Mouse (Mus musculus) E14TG2a.4 (cell line): ENCODE data around the gene Atp2b2.

Experiments
- H3K27me3 ChIP-seq: 2 replicates; pipeline ENCODE4 v1.6.1; 2014; ENCODE audit warnings: low read length, control low read depth; ENCODE audit not compliant: insufficient read depth
- H3K36me3 ChIP-seq: 2 replicates; pipeline ENCODE4 v1.6.1; 2014; ENCODE audit warnings: low read length, control low read depth; ENCODE audit not compliant: insufficient read depth
- H3K4me1 ChIP-seq: replicated peaks from 2 replicates; pipeline ENCODE4 v1.6.1; 2014; ENCODE audit warnings: low read depth, low read length, control low read depth
- H3K4me3 ChIP-seq: replicated peaks from 2 replicates; pipeline ENCODE4 v1.5.1; 2014; ENCODE audit warnings: mild to moderate bottlenecking, low read length
- H3K9me3 ChIP-seq: 2 replicates; pipeline ENCODE4 v1.6.1; 2014; ENCODE audit warnings: low read length, control low read depth
- CTCF ChIP-seq: conservative IDR thresholded peaks from 2 replicates; pipeline ENCODE4 v1.5.1; 2014; ENCODE audit warnings: low read length
- NANOG ChIP-seq: IDR thresholded peaks from 2 replicates; pipeline ENCODE4 v1.6.1; 2014; ENCODE audit warnings: borderline replicate concordance, low read length, mixed read lengths
- POU5F1 ChIP-seq: IDR thresholded peaks from 2 replicates; pipeline ENCODE4 v1.6.1; 2014; ENCODE audit warnings: low read length, borderline replicate concordance

Gene Atp2b2

GRCm38 (mm10) chr6:113787459-113787968 is 254.9 kb downstream of the Atp2b2 start:
- no peak overlapping the region for H3K4me3 ChIP-seq
- no peak for TF ChIP-seq POU5F1
- TF ChIP-seq NANOG, result no peak
- no peak for TF ChIP-seq CTCF
- H3K36me3 ChIP-seq, result no peaks in the 10 kb centered on the region
- H3K4me1 ChIP-seq, result no peaks in the 10 kb centered on the region; the same call in 1 of the 2 replicates
- H3K27me3 ChIP-seq, result no peaks in the 10 kb centered on the region
- H3K9me3 ChIP-seq, result 0 out of 2 replicates have a peak, but pooled peaks cover 5% of the 10 kb centered on the region

DNA sequence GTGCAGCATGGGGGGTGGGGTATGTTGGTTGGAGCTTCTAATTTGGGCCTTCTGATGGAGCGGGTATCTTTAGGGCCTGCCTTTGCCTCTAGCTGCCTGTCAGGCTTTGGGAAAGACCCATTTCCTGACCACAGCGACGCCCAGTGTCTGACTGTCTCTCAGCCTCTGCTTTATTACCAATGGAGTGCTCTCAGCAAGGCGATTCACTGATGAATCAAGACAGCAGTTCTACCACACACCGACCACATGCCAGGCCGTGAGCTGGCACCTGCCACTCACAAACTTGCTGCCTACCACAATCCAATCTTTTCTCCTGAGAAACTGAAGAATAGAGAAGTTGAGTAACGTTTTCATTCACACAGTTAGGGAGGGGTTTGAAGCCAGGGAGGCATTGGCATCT is 256.8 kb downstream of the Atp2b2 start:
- TF ChIP-seq CTCF, result no peak
- TF ChIP-seq NANOG, result no peak
- TF ChIP-seq POU5F1, result no peak
- no peaks in the 10 kb centered on the region for H3K27me3 ChIP-seq
- H3K4me3 ChIP-seq, result no peak overlapping the region
- no peaks in the 10 kb centered on the region for H3K36me3 ChIP-seq
- 0 out of 2 replicates have a peak, but pooled peaks cover 5% of the 10 kb centered on the region for H3K9me3 ChIP-seq
- no peaks in the 10 kb centered on the region; the same call in 1 of the 2 replicates for H3K4me1 ChIP-seq

DNA sequence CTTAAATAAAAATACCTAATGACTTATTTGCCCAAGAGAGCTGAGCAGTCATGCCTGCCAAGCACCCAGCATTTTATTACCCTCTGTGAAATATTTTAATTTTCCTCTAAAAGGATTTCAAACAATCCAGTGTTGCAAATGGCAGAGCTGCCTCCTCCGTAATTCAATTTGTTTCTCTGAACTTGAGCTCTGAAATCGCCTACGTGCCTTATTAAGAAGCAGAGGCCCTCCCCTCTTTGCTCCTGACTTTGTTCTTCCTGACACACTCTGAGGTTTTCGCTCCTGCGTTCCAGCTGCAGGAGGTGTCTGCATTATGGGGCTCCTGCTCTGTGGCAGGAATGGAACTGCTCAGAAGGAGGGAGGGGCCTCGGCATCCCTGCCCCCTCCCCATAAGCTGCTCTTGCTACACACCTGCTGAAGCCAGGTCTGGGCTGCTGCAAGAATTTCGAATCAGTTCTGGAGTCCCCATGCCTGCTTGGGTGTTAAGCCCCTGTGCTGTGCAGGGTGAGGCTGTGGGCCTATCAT is 264.1 kb downstream of the Atp2b2 start:
- H3K27me3 ChIP-seq, result no peaks in the 10 kb centered on the region
- TF ChIP-seq CTCF, result no peak
- no peak for TF ChIP-seq NANOG
- TF ChIP-seq POU5F1, result no peak
- H3K4me1 ChIP-seq, result no peaks in the 10 kb centered on the region
- 0 out of 2 replicates have a peak, but pooled peaks cover 4% of the 10 kb centered on the region for H3K9me3 ChIP-seq
- H3K4me3 ChIP-seq, result no peak overlapping the region
- no peaks in the 10 kb centered on the region for H3K36me3 ChIP-seq

- TF ChIP-seq POU5F1 (no peak), CTCF (no peak), NANOG (no peak)
- Histone ChIP-seq H3K4me3 (no peak overlapping the region), H3K9me3 (0 out of 2 replicates have a peak, but pooled peaks cover 4% of the 10 kb centered on the region), H3K27me3 (no peaks in the 10 kb centered on the region), H3K4me1 (no peaks in the 10 kb centered on the region), H3K36me3 (no peaks in the 10 kb centered on the region)
Measured at GRCm38 (mm10) chr6:113768804-113769203, 273.6 kb downstream of the Atp2b2 start.

- Histone ChIP-seq H3K4me3 (no peak overlapping the region), H3K4me1 (peaks cover 10% of the 10 kb centered on the region), H3K36me3 (no peaks in the 10 kb centered on the region), H3K27me3 (peaks cover 3% of the 10 kb centered on the region; the same call in 1 of the 2 replicates), H3K9me3 (peaks cover 3% of the 10 kb centered on the region; the same call in 1 of the 2 replicates)
- no peak for TF ChIP-seq POU5F1
- peak; percentile 60 for TF ChIP-seq CTCF
Measured at GRCm38 (mm10) chr6:113761644-113762043, 280.8 kb downstream of the Atp2b2 start.

DNA sequence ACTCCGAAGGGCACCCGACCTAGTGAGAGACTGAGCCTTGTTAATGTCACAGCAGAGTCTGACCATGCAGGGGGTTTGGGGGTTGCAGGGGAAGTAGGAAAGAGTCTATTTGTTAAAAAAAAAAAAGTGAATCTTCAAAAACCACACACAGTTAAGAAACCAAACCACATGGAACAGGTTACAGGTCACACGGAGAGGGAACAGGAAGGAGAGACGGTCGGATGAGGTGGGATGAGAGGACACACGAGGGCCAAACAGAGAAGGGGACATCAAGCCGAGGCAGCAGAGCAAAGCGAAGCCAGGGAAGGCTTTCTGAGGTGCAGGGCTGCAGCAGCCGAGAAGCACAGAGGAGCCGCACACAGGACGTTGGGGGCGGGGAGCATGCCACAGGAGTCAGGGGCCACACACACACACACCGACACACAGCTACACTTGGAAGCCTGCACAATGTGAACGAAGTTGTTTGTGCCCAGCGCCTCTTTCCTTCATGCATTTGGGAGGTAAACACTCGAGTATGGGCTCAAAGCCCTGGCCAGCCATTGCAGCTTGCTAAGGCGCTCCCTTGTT is 293.2 kb downstream of the Atp2b2 start:
- Histone ChIP-seq H3K9me3 (no peaks in the 10 kb centered on the region), H3K4me1 (peaks cover 26% of the 10 kb centered on the region)
- no peak for TF ChIP-seq CTCF
- no peak for TF ChIP-seq NANOG
- TF ChIP-seq POU5F1, result no peak

DNA sequence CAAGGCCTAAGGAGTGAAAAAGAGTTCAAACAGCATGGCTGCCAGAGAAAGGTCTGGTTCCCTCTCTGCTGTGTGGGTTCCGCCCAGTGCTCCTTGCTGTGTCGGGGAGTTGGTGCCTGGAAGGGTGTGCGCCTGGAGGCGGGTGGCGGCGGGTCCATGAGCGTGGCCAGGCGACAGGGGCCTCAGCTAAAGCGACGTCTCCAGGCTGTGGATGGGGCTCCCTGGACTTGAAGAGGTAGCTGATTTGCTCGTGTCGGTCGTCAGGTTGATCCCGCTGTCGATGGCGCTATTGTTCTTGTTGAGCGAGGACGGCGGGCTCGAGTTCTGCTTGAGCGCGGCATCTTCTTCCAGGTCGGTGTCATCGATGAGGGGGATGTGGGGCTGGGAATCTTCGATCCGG is 294.1 kb downstream of the Atp2b2 start:
- Histone ChIP-seq H3K4me3 (peak overlapping the region; percentile 71), H3K9me3 (no peaks in the 10 kb centered on the region), H3K4me1 (peaks cover 26% of the 10 kb centered on the region), H3K27me3 (peaks cover 48% of the 10 kb centered on the region), H3K36me3 (no peaks in the 10 kb centered on the region)
- TF ChIP-seq NANOG (0 out of 2 replicates have a peak, but pooled peaks have one; percentile 11), POU5F1 (no peak)

More for the DNA sequence above, 293.2 kb downstream of the Atp2b2 start:
- peaks cover 53% of the 10 kb centered on the region for H3K27me3 ChIP-seq
- H3K4me3 ChIP-seq, result peak overlapping the region; percentile 71; the same call in 1 of the 2 replicates
- H3K36me3 ChIP-seq, result no peaks in the 10 kb centered on the region

DNA sequence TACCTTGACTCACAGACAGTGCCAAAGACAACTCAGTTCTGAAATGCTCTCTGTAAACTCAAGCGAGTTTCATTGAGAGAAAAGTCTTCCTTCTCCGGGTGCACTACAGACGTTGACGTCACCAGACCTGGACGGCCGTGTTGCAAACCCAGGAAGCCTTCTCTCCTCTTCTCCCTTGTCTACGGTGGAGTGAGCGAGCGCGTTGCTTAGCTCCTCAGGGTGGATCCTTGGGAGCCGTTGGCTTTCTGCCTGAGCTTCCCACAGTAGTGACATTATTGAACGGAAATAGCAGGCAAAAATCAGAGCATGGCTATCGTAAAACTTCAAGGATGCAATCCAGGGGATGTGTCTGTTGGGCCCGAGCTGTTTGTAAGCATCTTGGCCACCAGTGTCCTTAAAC is 295.1 kb downstream of the Atp2b2 start:
- H3K36me3 ChIP-seq, result no peaks in the 10 kb centered on the region
- no peak for TF ChIP-seq CTCF
- no peak for TF ChIP-seq POU5F1
- no peaks in the 10 kb centered on the region for H3K9me3 ChIP-seq
- H3K4me3 ChIP-seq, result no peak overlapping the region
- H3K27me3 ChIP-seq, result peaks cover 41% of the 10 kb centered on the region
- peaks cover 26% of the 10 kb centered on the region for H3K4me1 ChIP-seq

- Histone ChIP-seq H3K9me3 (no peaks in the 10 kb centered on the region), H3K4me3 (no peak overlapping the region), H3K4me1 (peaks cover 27% of the 10 kb centered on the region), H3K36me3 (no peaks in the 10 kb centered on the region), H3K27me3 (peaks cover 33% of the 10 kb centered on the region)
- TF ChIP-seq NANOG (no peak), CTCF (no peak)
Measured at GRCm38 (mm10) chr6:113745117-113745516, 297.3 kb downstream of the Atp2b2 start.
